Mouse (Mus musculus): Measurements from ENCODE around the gene Prc1. TPM values are rescaled to one million over a fixed set of nuclear protein-coding genes. Genes with fewer than 3 reads are reported as not detected.
A peak's percentile ranks its signal among the peaks of the same experiment; 100 is the strongest.

Prc1 gene
- polyA plus RNA-seq, 2 experiments = 76.5 to 131 TPM

- H3K4me2 ChIP-seq (ENCODE audit: low read depth) = no peak overlapping the region
- H3K9me3 ChIP-seq (ENCODE audit: control insufficient read depth, low read length) = no peaks in the 10 kb centered on the region
- H3K4me1 ChIP-seq (replicated peaks; ENCODE audit: control insufficient read depth in 2 of 2, insufficient read depth in 2 of 2, low read length in 1 of 2) = peaks cover 4 to 8% of the 10 kb centered on the region in 2 experiments
- no peak overlapping the region for H3K9ac ChIP-seq (replicated peaks)
- no peak for TF ChIP-seq CTCF (IDR thresholded peaks at IDR 0.05; ENCODE audit: low read depth)
- no peak for TF ChIP-seq EP300 (IDR thresholded peaks at IDR 0.05; ENCODE audit: low read depth)
- H3K36me3 ChIP-seq (replicated peaks; ENCODE audit: control insufficient read depth, insufficient read depth, low read depth) = peaks cover 9% of the 10 kb centered on the region; the same call in 1 of the 2 replicates
- DNase-seq (ENCODE audit: low read depth in 3 of 3, low spot score in 3 of 3) (no peak), ATAC-seq (ENCODE audit: insufficient read depth) (no peak)
- 83% methylated on average over 5 of the region's 5 CpGs for WGBS (ENCODE audit: insufficient replicate concordance)
- H3K27ac ChIP-seq = no peak overlapping the region
- H3K4me3 ChIP-seq (ENCODE audit: insufficient read depth in 1 of 2, low read depth in 2 of 2, low read length in 2 of 2) = no peak overlapping the region
- no peaks in the 10 kb centered on the region for H3K27me3 ChIP-seq (ENCODE audit: control insufficient read depth, insufficient read depth, low read length)
These were observed 9.9 kb upstream of the Prc1 start for GRCm38 (mm10) chr7:80284391-80284790.

- Histone ChIP-seq H3K27ac (no peak overlapping the region), H3K4me1 (replicated peaks; ENCODE audit: control insufficient read depth in 2 of 2, insufficient read depth in 2 of 2, low read length in 1 of 2) (peaks cover 4 to 8% of the 10 kb centered on the region in 2 experiments), H3K9ac (replicated peaks) (no peak overlapping the region), H3K4me2 (ENCODE audit: low read depth) (no peak overlapping the region), H3K27me3 (ENCODE audit: control insufficient read depth, insufficient read depth, low read length) (no peaks in the 10 kb centered on the region), H3K4me3 (ENCODE audit: insufficient read depth in 1 of 2, low read depth in 2 of 2, low read length in 2 of 2) (no peak overlapping the region), H3K36me3 (replicated peaks; ENCODE audit: control insufficient read depth, insufficient read depth, low read depth) (peaks cover 9% of the 10 kb centered on the region; the same call in 1 of the 2 replicates), H3K9me3 (ENCODE audit: control insufficient read depth, low read length) (no peaks in the 10 kb centered on the region)
- no peak for TF ChIP-seq EP300 (IDR thresholded peaks at IDR 0.05; ENCODE audit: low read depth)
- no peak for TF ChIP-seq CTCF (IDR thresholded peaks at IDR 0.05; ENCODE audit: low read depth)
- WGBS (ENCODE audit: insufficient replicate concordance) = 90% methylated on average over 6 of the region's 6 CpGs
- DNase-seq (ENCODE audit: low read depth in 3 of 3, low spot score in 3 of 3) (no peak), ATAC-seq (ENCODE audit: insufficient read depth) (no peak)
These were observed 8.5 kb upstream of the Prc1 start for GRCm38 (mm10) chr7:80285725-80286124.

- Histone ChIP-seq H3K9ac (replicated peaks) (no peak overlapping the region), H3K36me3 (replicated peaks; ENCODE audit: control insufficient read depth, insufficient read depth, low read depth) (peaks cover 9% of the 10 kb centered on the region; the same call in 1 of the 2 replicates), H3K4me3 (ENCODE audit: insufficient read depth in 1 of 2, low read depth in 2 of 2, low read length in 2 of 2) (no peak overlapping the region), H3K4me1 (replicated peaks; ENCODE audit: control insufficient read depth in 2 of 2, insufficient read depth in 2 of 2, low read length in 1 of 2) (peaks cover 11 to 13% of the 10 kb centered on the region in 2 experiments), H3K4me2 (ENCODE audit: low read depth) (no peak overlapping the region), H3K27ac (no peak overlapping the region), H3K9me3 (ENCODE audit: control insufficient read depth, low read length) (no peaks in the 10 kb centered on the region), H3K27me3 (ENCODE audit: control insufficient read depth, insufficient read depth, low read length) (no peaks in the 10 kb centered on the region)
- ATAC-seq (ENCODE audit: insufficient read depth) (no peak), DNase-seq (ENCODE audit: low read depth in 3 of 3, low spot score in 3 of 3) (no peak)
- no peak for TF ChIP-seq EP300 (IDR thresholded peaks at IDR 0.05; ENCODE audit: low read depth)
- no peak for TF ChIP-seq CTCF (IDR thresholded peaks at IDR 0.05; ENCODE audit: low read depth)
- 83% methylated on average over 10 of the region's 10 CpGs for WGBS (ENCODE audit: insufficient replicate concordance)
These were observed 6.5 kb upstream of the Prc1 start for GRCm38 (mm10) chr7:80287736-80288135.

- no peaks in the 10 kb centered on the region for H3K9me3 ChIP-seq (ENCODE audit: control insufficient read depth, low read length)
- DNase-seq (ENCODE audit: low read depth in 3 of 3, low spot score in 3 of 3) (peak in 1 of 3 experiments; percentile 24), ATAC-seq (ENCODE audit: insufficient read depth) (peak; percentile 53)
- no peaks in the 10 kb centered on the region for H3K27me3 ChIP-seq (ENCODE audit: control insufficient read depth, insufficient read depth, low read length)
- H3K36me3 ChIP-seq (replicated peaks; ENCODE audit: control insufficient read depth, insufficient read depth, low read depth) = peaks cover 33% of the 10 kb centered on the region
- H3K4me1 ChIP-seq (replicated peaks; ENCODE audit: control insufficient read depth in 2 of 2, insufficient read depth in 2 of 2, low read length in 1 of 2) = peaks cover 20 to 25% of the 10 kb centered on the region in 2 experiments
- 8% methylated on average over 37 of the region's 37 CpGs for WGBS (ENCODE audit: insufficient replicate concordance)
- no peak for TF ChIP-seq EP300 (IDR thresholded peaks at IDR 0.05; ENCODE audit: low read depth)
- no peak for TF ChIP-seq CTCF (IDR thresholded peaks at IDR 0.05; ENCODE audit: low read depth)
- peak overlapping the region; percentile 100 for H3K9ac ChIP-seq (replicated peaks)
- H3K4me3 ChIP-seq (ENCODE audit: insufficient read depth in 1 of 2, low read depth in 2 of 2, low read length in 2 of 2) = peak overlapping the region; percentile 86 to 98
- H3K4me2 ChIP-seq (ENCODE audit: low read depth) = peak overlapping the region; percentile 90
- H3K27ac ChIP-seq = peak overlapping the region; percentile 89
These were observed 756 bp downstream of the Prc1 start for GRCm38 (mm10) chr7:80294764-80295648.

- no peak for ATAC-seq (ENCODE audit: insufficient read depth)
- Histone ChIP-seq H3K27me3 (ENCODE audit: control insufficient read depth, insufficient read depth, low read length) (no peaks in the 10 kb centered on the region), H3K36me3 (replicated peaks; ENCODE audit: control insufficient read depth, insufficient read depth, low read depth) (peaks cover 47% of the 10 kb centered on the region), H3K9me3 (ENCODE audit: control insufficient read depth, low read length) (no peaks in the 10 kb centered on the region), H3K4me1 (replicated peaks; ENCODE audit: control insufficient read depth in 2 of 2, insufficient read depth in 2 of 2, low read length in 1 of 2) (peaks cover 20 to 25% of the 10 kb centered on the region in 2 experiments), H3K9ac (replicated peaks) (no peak overlapping the region; the same call in 1 of the 2 replicates), H3K4me2 (ENCODE audit: low read depth) (peak overlapping the region; percentile 90), H3K4me3 (ENCODE audit: insufficient read depth in 1 of 2, low read depth in 2 of 2, low read length in 2 of 2) (peak overlapping the region; percentile 39 to 98; a peak in 3 of 4 replicates), H3K27ac (no peak overlapping the region)
- TF ChIP-seq CTCF (IDR thresholded peaks at IDR 0.05; ENCODE audit: low read depth) (no peak), EP300 (IDR thresholded peaks at IDR 0.05; ENCODE audit: low read depth) (no peak)
- no peak for DNase-seq (ENCODE audit: low read depth in 3 of 3, low spot score in 3 of 3)
- WGBS (ENCODE audit: insufficient replicate concordance) = 84% methylated on average over 6 of the region's 6 CpGs
These were observed 2.2 kb downstream of the Prc1 start for GRCm38 (mm10) chr7:80296462-80296861.

Data from liver, embryonic 14.5 days (tissue).